Mouse (Mus musculus) G1E (cell line): ENCODE measurements around the gene Zfp94.

ENCODE experiments used
- CTCF ChIP-seq: IDR thresholded peaks from 2 replicates; pipeline ENCODE4 v1.5.1; 2012; ENCODE audit warnings: low read depth, low read length, inconsistent platforms, mixed read lengths
- GATA1 ChIP-seq: IDR thresholded peaks from 2 replicates; pipeline ENCODE4 v1.6.1; 2012; ENCODE audit warnings: borderline replicate concordance, low read length, inconsistent platforms, mixed read lengths
- GATA2 ChIP-seq: IDR thresholded peaks from 2 replicates; pipeline ENCODE4 v1.6.1; 2012; ENCODE audit warnings: low read depth, low read length, inconsistent platforms, borderline replicate concordance

DNA sequence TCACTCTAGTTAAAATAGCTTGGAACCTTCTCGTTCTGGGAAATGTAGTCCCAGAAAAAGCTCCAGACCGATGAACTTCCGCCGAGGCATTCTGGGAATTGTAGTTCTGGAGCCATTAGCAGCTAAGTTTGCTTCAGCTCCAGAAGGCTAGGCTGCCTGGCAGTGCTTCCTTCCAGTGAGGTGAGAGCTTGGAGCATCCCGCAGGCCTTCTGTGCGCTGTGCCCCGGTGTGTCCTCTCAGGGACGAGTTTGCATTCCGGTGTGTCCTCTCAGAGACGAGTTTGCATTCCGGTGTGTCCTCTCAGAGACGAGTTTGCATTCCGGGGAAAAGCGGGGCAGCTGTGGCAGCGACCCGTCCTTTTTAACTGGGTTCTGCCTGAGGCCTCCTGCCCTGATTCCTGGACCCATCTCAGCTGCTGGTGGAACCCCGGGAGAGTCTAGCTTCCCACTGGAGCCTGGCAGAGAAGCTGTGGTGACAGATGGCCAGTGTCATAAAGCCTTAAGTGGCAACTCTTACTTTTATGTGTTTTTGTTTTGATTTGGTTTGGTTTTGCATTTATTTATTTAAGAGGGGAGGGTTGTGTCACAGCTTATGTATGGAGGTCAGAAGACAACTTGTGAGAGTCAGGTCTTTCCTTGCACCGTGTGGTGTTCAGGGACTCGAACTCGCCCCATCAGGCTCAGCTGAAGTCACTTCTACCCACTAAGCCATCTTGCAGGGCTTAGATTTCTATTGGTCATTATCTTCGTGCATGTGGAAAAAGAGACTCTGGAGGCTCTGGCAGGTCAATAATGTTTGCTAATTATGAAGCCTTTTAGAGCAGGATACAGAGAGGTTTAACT is 61.6 kb downstream of the Zfp94 start, which contains the start of gene Zfp108:
- TF ChIP-seq CTCF (no peak), GATA1 (no peak), GATA2 (no peak)
